Mouse (Mus musculus) C2C12 (cell line): Measurements from ENCODE around the gene Prkcz. TPM values are rescaled to one million over a fixed set of nuclear protein-coding genes. Genes with fewer than 3 reads are reported as not detected.

Experiments used
- H3K27me3 ChIP-seq: one replicate; pipeline ENCODE4 v1.6.1; 2011; ENCODE audit not compliant: control insufficient read depth, insufficient read depth, insufficient read length
- H3K36me3 ChIP-seq: one replicate; pipeline ENCODE4 v1.6.1; 2011; ENCODE audit not compliant: control insufficient read depth, insufficient read depth
- H3K4me3 ChIP-seq: one replicate; pipeline ENCODE4 v1.5.1; 2011; ENCODE audit warnings: mild to moderate bottlenecking, control low read depth; ENCODE audit not compliant: poor library complexity, insufficient read depth, severe bottlenecking
- H3K79me2 ChIP-seq: one replicate; pipeline ENCODE4 v1.6.1; 2011; ENCODE audit not compliant: control insufficient read depth, insufficient read depth
- H3K79me3 ChIP-seq: one replicate; pipeline ENCODE4 v1.6.1; 2011; ENCODE audit warnings: low read depth, control low read depth
- H3ac ChIP-seq: one replicate; pipeline ENCODE3; 2011; ENCODE audit warnings: low read depth; ENCODE audit not compliant: control insufficient read depth, insufficient read length
- CEBPB ChIP-seq: IDR thresholded peaks from one replicate; pipeline ENCODE4 v1.6.1; 2011; ENCODE audit warnings: low read depth, mild to moderate bottlenecking, control low read depth, moderate library complexity
- CTCF ChIP-seq: IDR thresholded peaks from one replicate; pipeline ENCODE4 v1.5.1; 2011; ENCODE audit not compliant: control insufficient read depth, insufficient read depth, insufficient read length
- FOSL1 ChIP-seq: IDR thresholded peaks from one replicate; pipeline ENCODE4 v1.8.0; 2011; ENCODE audit warnings: mild to moderate bottlenecking, low read length; ENCODE audit not compliant: poor library complexity, insufficient read depth, severe bottlenecking
- MAX ChIP-seq: IDR thresholded peaks from one replicate; pipeline ENCODE4 v1.6.1; 2011; ENCODE audit warnings: mild to moderate bottlenecking, control low read depth
- MYOD1 ChIP-seq: IDR thresholded peaks from one replicate; pipeline ENCODE4 v1.6.1; 2011; ENCODE audit warnings: low read depth; ENCODE audit not compliant: control insufficient read depth, insufficient read length
- MYOG ChIP-seq: IDR thresholded peaks from one replicate; pipeline ENCODE4 v1.6.1; 2011; ENCODE audit not compliant: control insufficient read depth, insufficient read length; ENCODE audit errors: extremely low read depth
- USF1 ChIP-seq: IDR thresholded peaks from one replicate; pipeline ENCODE4 v1.6.1; 2011; ENCODE audit warnings: low read depth, mild to moderate bottlenecking, control low read depth, moderate library complexity
- long read RNA-seq, 2 experiments: library from polyadenylated mRNA; unstranded; transcript quantifications; one replicate each; pipeline ENCODE4 v2.0.0; 2019 to 2020
- polyA plus RNA-seq: library from polyadenylated mRNA; unstranded; fragments of >200 nt; fragmentation: generic; extraction: Trizol; gene quantifications from one replicate; pipeline ENCODE4 v1.2.1, GENCODE M21; 2012; ENCODE audit warnings: missing spikeins

Prkcz gene
- 0.06 TPM for polyA plus RNA-seq
- long read RNA-seq, experiment 1, result 0 reads
- long read RNA-seq, experiment 2, full-length matches to known transcripts, result 2 of 4 reads
- long read RNA-seq, experiment 2, partial matches to known transcripts, result 0 of 4 reads
- long read RNA-seq, experiment 2, other reads (novel, unspliced or antisense), result 2 of 4 reads

DNA sequence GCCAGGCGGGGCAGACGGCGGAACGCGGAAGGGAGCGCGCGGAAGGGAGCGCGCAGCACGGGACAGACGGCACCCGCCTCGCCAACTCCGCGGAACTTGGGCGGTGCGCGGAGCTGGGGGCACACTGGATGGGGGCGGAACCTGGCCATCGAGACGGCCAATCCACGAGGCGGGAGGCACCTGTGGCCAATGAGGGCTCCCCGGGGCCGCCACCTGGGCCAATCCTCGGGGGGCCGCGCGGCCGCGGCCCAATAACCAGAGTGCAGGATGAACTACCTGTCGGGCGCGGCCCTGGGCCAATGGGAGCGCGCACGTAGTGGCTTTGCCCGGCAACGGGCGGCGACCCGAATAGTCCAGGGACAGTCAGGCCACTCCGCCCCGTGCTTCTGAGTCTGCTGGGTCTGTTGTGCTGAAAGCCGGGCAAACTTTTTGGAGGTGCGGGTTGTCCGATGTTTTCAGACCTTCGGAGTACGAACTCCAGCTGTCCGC, at the start of gene Prkcz:
Gene Prkcz, minus strand, starts transcription at position 59 of the 489 bp plus-strand sequence.
- Histone ChIP-seq H3K4me3 (no peak within 1 kb of the TSS), H3K79me2 (no peaks in the 10 kb centered on the region), H3K36me3 (no peaks in the 10 kb centered on the region), H3ac (no peak within 1 kb of the TSS), H3K79me3 (no peaks in the 10 kb centered on the region), H3K27me3 (peaks cover 81% of the 10 kb centered on the region)
- TF ChIP-seq MAX (no peak), MYOD1 (no peak), FOSL1 (no peak), MYOG (no peak), CTCF (no peak), USF1 (no peak), CEBPB (no peak)

DNA sequence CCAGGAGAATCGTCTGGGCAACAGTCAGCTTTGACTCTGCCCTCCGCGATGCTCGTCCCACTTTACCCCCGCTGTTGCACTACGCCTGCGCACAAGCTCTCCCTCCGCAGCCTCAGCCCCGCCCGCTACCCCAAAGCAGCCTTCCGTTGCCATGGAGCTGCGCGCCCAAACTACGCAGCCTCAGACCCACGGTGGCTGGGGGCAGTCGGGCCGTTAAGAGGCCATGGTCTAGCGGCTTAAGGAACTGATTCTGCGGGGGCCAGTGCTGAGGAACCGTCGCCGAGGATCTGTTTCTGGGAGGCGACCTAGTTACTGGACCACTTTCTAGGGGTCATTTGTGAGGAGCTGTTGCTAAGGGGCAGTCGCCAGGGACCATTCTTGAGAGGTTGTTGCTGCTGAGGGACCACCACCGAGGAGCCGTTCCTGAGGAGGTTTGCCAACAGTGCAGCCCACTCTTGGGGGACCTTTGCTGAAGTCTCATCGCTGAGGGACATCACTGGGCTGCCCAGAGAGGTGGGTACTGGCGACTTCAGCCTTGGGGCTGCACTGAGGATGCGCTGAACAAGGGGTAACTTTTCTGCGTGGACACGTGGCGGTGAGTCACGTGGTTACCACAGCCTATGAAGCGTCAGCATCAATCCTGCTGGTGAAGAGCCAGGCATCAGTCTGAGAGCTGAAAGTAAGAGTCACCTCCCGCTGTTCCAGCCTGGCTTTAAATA, 48.1 kb upstream of the Prkcz start, which contains the start of gene Cfap74:
Gene Cfap74, plus strand, starts transcription at position 133 of the 719 bp plus-strand sequence.
- Histone ChIP-seq H3K27me3 (peaks cover 8% of the 10 kb centered on the region), H3K79me2 (no peaks in the 10 kb centered on the region), H3K36me3 (no peaks in the 10 kb centered on the region), H3K79me3 (no peaks in the 10 kb centered on the region), H3K4me3 (peak within 1 kb of the TSS; percentile 14), H3ac (peak within 1 kb of the TSS; percentile 41)
- TF ChIP-seq USF1 (peak; percentile 90), MYOD1 (no peak), MAX (peak; percentile 41)

DNA sequence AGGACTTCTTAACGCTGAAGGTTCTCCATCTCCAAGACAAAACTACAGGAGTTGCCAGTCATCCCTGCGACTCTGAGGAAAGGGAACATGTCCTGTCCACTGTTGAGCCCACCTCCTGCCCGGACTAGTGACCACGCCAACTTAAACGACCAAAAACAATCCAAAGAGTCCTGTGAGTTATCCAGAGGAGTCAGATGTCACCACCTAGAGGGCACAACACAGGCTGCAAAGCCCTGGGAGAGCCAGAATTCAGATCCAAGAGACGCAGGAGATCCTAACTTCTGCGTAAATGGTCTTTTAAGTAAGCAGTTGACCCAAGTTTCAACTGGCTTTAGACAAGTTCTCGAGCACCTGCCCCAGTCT, 47.5 kb upstream of the Prkcz start:
- no peaks in the 10 kb centered on the region for H3K36me3 ChIP-seq
- H3K27me3 ChIP-seq, result peaks cover 5% of the 10 kb centered on the region
- no peaks in the 10 kb centered on the region for H3K79me3 ChIP-seq
- H3K79me2 ChIP-seq, result no peaks in the 10 kb centered on the region
- H3ac ChIP-seq, result peak overlapping the region; percentile 20
- peak overlapping the region; percentile 14 for H3K4me3 ChIP-seq
- TF ChIP-seq MYOD1 (no peak), MAX (no peak), CEBPB (no peak), MYOG (no peak), USF1 (no peak), FOSL1 (no peak), CTCF (no peak)

DNA sequence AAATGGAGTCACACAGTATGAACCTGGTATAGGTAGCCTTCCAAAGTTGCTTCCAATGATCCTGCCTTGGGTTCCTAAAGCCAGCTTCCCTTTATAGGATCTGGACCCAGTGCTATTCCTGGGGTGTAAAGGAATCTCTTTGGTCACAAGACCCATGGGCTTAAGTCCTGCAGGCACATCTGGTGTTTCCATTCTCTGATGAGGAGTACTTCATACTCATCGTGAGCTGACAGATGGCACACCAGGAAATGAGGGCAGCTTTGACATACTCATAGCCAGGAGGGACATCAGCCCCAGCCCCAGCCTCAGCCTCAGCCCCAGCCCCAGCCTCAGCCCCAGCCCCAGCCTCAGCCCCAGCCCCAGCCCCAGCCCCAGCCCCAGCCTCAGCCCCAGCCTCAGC, 41.3 kb upstream of the Prkcz start:
- Histone ChIP-seq H3K79me3 (no peaks in the 10 kb centered on the region), H3ac (no peak overlapping the region), H3K4me3 (no peak overlapping the region), H3K79me2 (no peaks in the 10 kb centered on the region), H3K36me3 (no peaks in the 10 kb centered on the region), H3K27me3 (peaks cover 15% of the 10 kb centered on the region)
- no peak for TF ChIP-seq USF1

DNA sequence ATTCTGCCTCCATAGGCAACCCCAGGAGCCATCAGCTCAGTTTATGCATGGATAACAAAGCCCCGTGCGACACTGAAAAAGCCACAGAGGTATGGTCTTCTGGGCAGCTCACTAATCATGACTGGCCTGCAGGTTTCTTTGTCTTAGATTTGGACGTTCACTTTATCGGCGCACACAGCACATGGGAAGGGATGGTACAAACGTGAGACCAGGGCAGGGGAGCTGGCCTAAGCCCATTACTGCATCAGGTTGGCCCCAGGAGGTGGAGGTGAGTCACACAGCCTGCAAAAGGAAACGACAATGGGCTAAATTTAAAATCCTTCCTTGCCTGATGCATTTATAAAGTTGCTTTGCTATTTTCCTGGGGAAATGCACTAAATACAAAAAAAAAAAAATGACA, 40.0 kb upstream of the Prkcz start:
- no peak overlapping the region for H3K4me3 ChIP-seq
- no peaks in the 10 kb centered on the region for H3K79me3 ChIP-seq
- H3K27me3 ChIP-seq, result peaks cover 20% of the 10 kb centered on the region
- H3ac ChIP-seq, result no peak overlapping the region
- H3K36me3 ChIP-seq, result no peaks in the 10 kb centered on the region
- no peaks in the 10 kb centered on the region for H3K79me2 ChIP-seq
- TF ChIP-seq CTCF (no peak), CEBPB (no peak)

DNA sequence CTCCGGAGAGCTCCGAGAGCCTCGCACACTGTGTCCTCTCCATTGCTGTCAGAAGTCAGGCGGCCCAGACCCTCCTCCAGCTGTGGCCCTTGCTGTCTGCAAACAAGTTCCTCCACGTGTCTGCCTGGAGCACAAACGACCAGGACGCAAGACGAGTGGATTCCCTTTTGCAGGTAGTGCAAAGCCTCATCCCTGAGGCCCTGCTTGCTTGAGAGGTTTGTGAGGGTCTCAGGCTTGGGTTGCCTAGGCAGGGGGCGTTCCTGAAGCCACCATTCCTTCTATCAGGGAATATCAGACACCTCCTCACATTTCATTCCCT, 37.0 kb upstream of the Prkcz start:
- H3K79me2 ChIP-seq, result no peaks in the 10 kb centered on the region
- TF ChIP-seq CTCF (no peak), MYOG (no peak), MYOD1 (no peak), USF1 (no peak), MAX (no peak), FOSL1 (no peak), CEBPB (no peak)
- H3K27me3 ChIP-seq, result peaks cover 44% of the 10 kb centered on the region
- no peaks in the 10 kb centered on the region for H3K36me3 ChIP-seq
- no peak overlapping the region for H3K4me3 ChIP-seq
- H3K79me3 ChIP-seq, result no peaks in the 10 kb centered on the region
- H3ac ChIP-seq, result no peak overlapping the region
